Mouse (Mus musculus) liver, adult 10 weeks (tissue): Measurements from ENCODE around the gene Thy1. TPM values are rescaled to one million over a fixed set of nuclear protein-coding genes. Genes with fewer than 3 reads are reported as not detected.

Experiments
- polyA plus RNA-seq: library from polyadenylated mRNA; stranded (reverse); fragments of 350-450 nt; fragmentation: Illumina TruSeq; extraction: RNeasy Lipid Tissue Mini Kit (QIAGEN cat#74804); gene quantifications from one replicate; pipeline ENCODE4 v1.2.3, GENCODE M21; 2014; ENCODE audit warnings: low read depth, low replicate concordance

Thy1 gene
- not detected for polyA plus RNA-seq

GRCm38 (mm10) chr9:44042836-44043707, at the start of gene Thy1:
Gene Thy1 (plus strand): TSS chr9:44043384.

GRCm38 (mm10) chr9:44066785-44067225, 23.6 kb downstream of the Thy1 start, which contains the start of gene Usp2:
Gene Usp2 (plus strand): TSS chr9:44067021.

Other genes starting within 250 kb of the Thy1 start
- 1.5 TPM for gene Usp2, start 23.6 kb downstream of the Thy1 start, polyA plus RNA-seq
- not detected for gene Mfrp, start 58.3 kb downstream of the Thy1 start, polyA plus RNA-seq
- not detected for gene C1qtnf5, start 63.9 kb downstream of the Thy1 start, polyA plus RNA-seq
- not detected for gene Gm49380, start 70.1 kb downstream of the Thy1 start, polyA plus RNA-seq
- gene Rnf26, start 70.1 kb downstream of the Thy1 start, polyA plus RNA-seq, result 1.1 TPM
- 1.6 TPM for gene Mcam, start 91.1 kb downstream of the Thy1 start, polyA plus RNA-seq
- gene Cbl, start 190.7 kb downstream of the Thy1 start, polyA plus RNA-seq, result 5.1 TPM
- gene Ccdc153, start 197.3 kb downstream of the Thy1 start, polyA plus RNA-seq, result not detected
- not detected for gene Pdzd3, start 208.1 kb downstream of the Thy1 start, polyA plus RNA-seq
- gene Nlrx1, start 225.2 kb downstream of the Thy1 start, polyA plus RNA-seq, result 0.34 TPM
- not detected for gene Abcg4, start 245.2 kb downstream of the Thy1 start, polyA plus RNA-seq